ENCODE assay signal across 8 mouse cellular contexts in genomic region chr13:62856305-62856675, GRCm38 (mm10). TPM values are rescaled to one million over a fixed set of nuclear protein-coding genes. Genes with fewer than 3 reads are reported as not detected.
DNase-seq lines count a peak whose midpoint lies in the region; ATAC-seq and TF ChIP-seq lines count a peak whose summit lies in the region.

No protein-coding gene starts in this region.

- 0 out of 2 replicates have a peak overlapping the region, but pooled peaks have one; percentile 13 for H3K9ac ChIP-seq in hindbrain, postnatal 0 days (replicated peaks; ENCODE audit: low read length)

- no peaks in the 10 kb centered on the region for H3K9me3 ChIP-seq in hindbrain, postnatal 0 days (ENCODE audit: low read length)

- intact Hi-C loops in gastrocnemius, adult 2 months (cut with DNase I), result loop anchor here (5.0 kb wide), 1 partner anchor 389 kb away; the partner anchor contains the start of gene Gm49359

- peak; percentile 80 for TF ChIP-seq CTCF in gastrocnemius, adult 2 months (IDR thresholded peaks at IDR 0.05)
- peak; percentile 98 for TF ChIP-seq CTCF in hindbrain, postnatal 0 days (IDR thresholded peaks at IDR 0.05; ENCODE audit: low read depth)

- H3K4me3 ChIP-seq in gastrocnemius, adult 2 months, result peak overlapping the region; percentile 70
- H3K4me3 ChIP-seq in hindbrain, postnatal 0 days (ENCODE audit: low read length), result peak overlapping the region; percentile 32

- peak; percentile 42 to 75 for DNase-seq in cerebellum, postnatal 4 days (ENCODE audit: low spot score in 2 of 2)
- DNase-seq in gastrocnemius, adult 2 months, result peak; percentile 81
- peak; percentile 91 for DNase-seq in hindbrain, postnatal 0 days (ENCODE audit: low spot score)
- peak; percentile 77 to 78 for DNase-seq in left cerebral cortex, adult 18-20 months (ENCODE audit: low spot score in 2 of 2)
- peak; percentile 79 to 84 for DNase-seq in lung, postnatal 4 days
- DNase-seq in right cerebral cortex, adult 18-20 months, result peak; percentile 78
- peak; percentile 78 for DNase-seq in urinary bladder, postnatal 14 days (ENCODE audit: low spot score)

- peak; percentile 92 for ATAC-seq in activated CD4-positive, CD25-positive, alpha-beta regulatory T cell, adult 4 months
- peak; percentile 95 for ATAC-seq in hindbrain, postnatal 0 days

- H3K27ac ChIP-seq in gastrocnemius, adult 2 months, result peak overlapping the region; percentile 92
- H3K27ac ChIP-seq in hindbrain, postnatal 0 days, result no peak overlapping the region

- 1% methylated on average over 5 of the region's 5 CpGs for WGBS in hindbrain, postnatal 0 days

- peak overlapping the region; percentile 58 for H3K4me2 ChIP-seq in hindbrain, postnatal 0 days (ENCODE audit: low read depth, low read length)

- H3K36me3 ChIP-seq in hindbrain, postnatal 0 days (ENCODE audit: insufficient read depth, low read length), result no peaks in the 10 kb centered on the region

- no peaks in the 10 kb centered on the region for H3K27me3 ChIP-seq in hindbrain, postnatal 0 days (ENCODE audit: insufficient read depth, low read length)

- H3K4me1 ChIP-seq in hindbrain, postnatal 0 days (ENCODE audit: insufficient read depth, low read length), result no peaks in the 10 kb centered on the region

RNA-seq across cellular contexts. Expression of gene Fbp2, which starts 1.9 kb away (rescaled TPM):
- polyA plus RNA-seq in activated CD4-positive, CD25-positive, alpha-beta regulatory T cell, adult 4 months (2017; shearing (Covaris generic)), result not detected
- total RNA-seq in gastrocnemius, adult 2 months (2021), result 10 to 100 TPM; 40.0 to 64.9 TPM
- total RNA-seq in hindbrain, postnatal 0 days (2014; rRNA removed), result 0.50 and 0.78 TPM in 2 replicates
- 1.1 TPM in 2 replicates for polyA plus RNA-seq in hindbrain, postnatal 0 days (2015; fragmentation: Nextera tagmentation; extraction: Ambion mirVana)
- total RNA-seq in left cerebral cortex, adult 18-20 months (2021), result not detected

RNA-seq across cellular contexts. Expression of gene Fbp1, which starts 31.8 kb away (rescaled TPM):
- not detected for polyA plus RNA-seq in activated CD4-positive, CD25-positive, alpha-beta regulatory T cell, adult 4 months (2017; shearing (Covaris generic))
- not detected for total RNA-seq in gastrocnemius, adult 2 months (2021)
- 2.1 TPM in 1 of 2 replicates, not detected in the other for total RNA-seq in hindbrain, postnatal 0 days (2014; rRNA removed)
- 0.50 and 0.78 TPM in 2 replicates for polyA plus RNA-seq in hindbrain, postnatal 0 days (2015; fragmentation: Nextera tagmentation; extraction: Ambion mirVana)
- 1 to 10 TPM in 1 of 2 experiments, under 1 TPM in 1; 0.70 to 1.3 TPM for total RNA-seq in left cerebral cortex, adult 18-20 months (2021)

Comparison
In these comparisons a context has a peak if more than half of its experiments do, and no peak if none do; other contexts are left out.
1. RNA of gene Fbp2, which starts 1.9 kb away (total RNA-seq): 40.0 to 64.9 TPM in gastrocnemius, adult 2 months; 0.50 to 0.78 TPM in hindbrain, postnatal 0 days and not detected in left cerebral cortex, adult 18-20 months; every median in the first group is over 10 times any median in the second.
2. Peak in every context shown above with its lines, with median percentiles within 50 percentile points of each other: DNase-seq.